ENCODE assay signal across 20 mouse cellular contexts in genomic region chr5:76111173-76111572, GRCm38 (mm10). TPM values are rescaled to one million over a fixed set of nuclear protein-coding genes. Genes with fewer than 3 reads are reported as not detected.
DNase-seq lines count a peak whose midpoint lies in the region; ATAC-seq and TF ChIP-seq lines count a peak whose summit lies in the region.
"Had no signal": no experiment of that assay in that cellular context is flagged by ENCODE, and none has a peak within 500 bp of the region (broad histone marks: within the 10 kb centered on the region; RNA-seq: fewer than 3 reads in every experiment).

No protein-coding gene starts in this region.

- H3K27ac ChIP-seq in heart, adult 2 months: peak overlapping the region; percentile 84
- no peak overlapping the region for H3K27ac ChIP-seq in heart, embryonic 12.5 days (ENCODE audit: poor library complexity, severe bottlenecking)
- H3K27ac ChIP-seq in kidney, embryonic 14.5 days (ENCODE audit: low read depth, low read length): no peak overlapping the region
- 0 out of 2 replicates have a peak overlapping the region, but pooled peaks have one; percentile 16 for H3K27ac ChIP-seq in heart, embryonic 16.5 days (ENCODE audit: low read length)
- H3K27ac ChIP-seq: heart, embryonic 13.5 days; hindbrain, embryonic 14.5 days; kidney, postnatal 0 days; neural tube, embryonic 15.5 days had no signal

- peaks cover 5% of the 10 kb centered on the region; the same call in 1 of the 2 replicates for H3K36me3 ChIP-seq in heart, adult 2 months (ENCODE audit: control insufficient read depth, insufficient read depth, low read length)
- H3K36me3 ChIP-seq in heart, embryonic 12.5 days: no peaks in the 10 kb centered on the region
- no peaks in the 10 kb centered on the region for H3K36me3 ChIP-seq in kidney, embryonic 14.5 days (ENCODE audit: control insufficient read depth, insufficient read depth, low read length)
- H3K36me3 ChIP-seq in heart, embryonic 16.5 days (ENCODE audit: control insufficient read depth, insufficient read depth): no peaks in the 10 kb centered on the region
- H3K36me3 ChIP-seq: heart, embryonic 13.5 days; neural tube, embryonic 15.5 days had no signal

- no peaks in the 10 kb centered on the region for H3K9me3 ChIP-seq in heart, embryonic 12.5 days (replicated peaks)
- no peaks in the 10 kb centered on the region for H3K9me3 ChIP-seq in kidney, embryonic 14.5 days (ENCODE audit: control insufficient read depth, low read length)
- H3K9me3 ChIP-seq in heart, embryonic 16.5 days (replicated peaks; ENCODE audit: control insufficient read depth, low read length): no peaks in the 10 kb centered on the region
- H3K9me3 ChIP-seq: heart, embryonic 13.5 days; neural tube, embryonic 15.5 days had no signal

- WGBS in heart, adult 2 months: 27% methylated on average over 3 of the region's 3 CpGs
- 53% methylated on average over 3 of the region's 3 CpGs for WGBS in heart, embryonic 12.5 days
- whole genome bisulfite sequencing in kidney, embryonic 14.5 days: 83% methylated on average over 3 of the region's 3 CpGs
- 48% methylated on average over 3 of the region's 3 CpGs for WGBS in heart, embryonic 16.5 days

- no peak overlapping the region for H3K9ac ChIP-seq in heart, adult 2 months (ENCODE audit: low read depth, low read length)
- no peak overlapping the region for H3K9ac ChIP-seq in heart, embryonic 12.5 days
- H3K9ac ChIP-seq in kidney, embryonic 14.5 days (ENCODE audit: low read depth, low read length): no peak overlapping the region
- no peak overlapping the region for H3K9ac ChIP-seq in heart, embryonic 16.5 days (ENCODE audit: low read length)
- H3K9ac ChIP-seq: heart, embryonic 13.5 days; hindbrain, embryonic 14.5 days; liver, postnatal 0 days; neural tube, embryonic 15.5 days had no signal

- peak; percentile 20 to 69 for DNase-seq in adrenal gland, adult (ENCODE audit: inconsistent age in 2 of 2, low spot score in 1 of 2)
- DNase-seq in adrenal gland, adult 18-20 months (ENCODE audit: low spot score in 2 of 2): no peak
- DNase-seq in heart, adult 2 months: peak in 1 of 2 experiments; percentile 28
- peak; percentile 22 to 27 for DNase-seq in kidney, postnatal 36 days
- no peak for DNase-seq in c-Kit-positive CD71-positive TER-119-positive erythroid progenitor cells, embryonic 14.5 days (ENCODE audit: low spot score)
- DNase-seq: cerebellum, adult 9-10 months; layer of hippocampus, postnatal 36 days; liver, postnatal 0 days; lung, postnatal 36 days; spleen, adult 18-20 months; thymus, postnatal 25 days had no signal

- TF ChIP-seq CTCF in heart, adult 2 months (IDR thresholded peaks at IDR 0.05): no peak

- no peak overlapping the region for H3K4me3 ChIP-seq in heart, adult 2 months
- H3K4me3 ChIP-seq in heart, embryonic 12.5 days: no peak overlapping the region
- no peak overlapping the region for H3K4me3 ChIP-seq in kidney, embryonic 14.5 days (ENCODE audit: low read length)
- H3K4me3 ChIP-seq in heart, embryonic 16.5 days (ENCODE audit: low read length): no peak overlapping the region
- H3K4me3 ChIP-seq: heart, embryonic 13.5 days; neural tube, embryonic 15.5 days had no signal

- no peak for TF ChIP-seq EP300 in heart, adult 2 months (IDR thresholded peaks at IDR 0.05; ENCODE audit: insufficient read depth, low read depth, low read length)

- H3K4me1 ChIP-seq in heart, adult 2 months (ENCODE audit: control insufficient read depth, insufficient read depth, low read length): peaks cover 17% of the 10 kb centered on the region
- H3K4me1 ChIP-seq in heart, embryonic 12.5 days (replicated peaks): peaks cover 9% of the 10 kb centered on the region; the same call in 1 of the 2 replicates
- no peaks in the 10 kb centered on the region for H3K4me1 ChIP-seq in kidney, embryonic 14.5 days (ENCODE audit: control insufficient read depth, insufficient read depth, low read length)
- H3K4me1 ChIP-seq in heart, embryonic 16.5 days (ENCODE audit: control insufficient read depth, insufficient read depth, low read length): peaks cover 3% of the 10 kb centered on the region; the same call in 1 of the 2 replicates
- H3K4me1 ChIP-seq: neural tube, embryonic 15.5 days had no signal

- H3K79me2 ChIP-seq in heart, adult 2 months (replicated peaks; ENCODE audit: control insufficient read depth, insufficient read depth, low read length): no peaks in the 10 kb centered on the region

- no peak for ATAC-seq in heart, embryonic 12.5 days (ENCODE audit: insufficient number of reproducible peaks, low FRiP score)
- no peak for ATAC-seq in kidney, embryonic 14.5 days (ENCODE audit: low FRiP score, low TSS enrichment)
- no peak for ATAC-seq in heart, embryonic 16.5 days (replicated peaks; ENCODE audit: extremely low read depth, insufficient read depth, low FRiP score)
- ATAC-seq: liver, postnatal 0 days had no signal

- intact Hi-C loops in heart, adult 2 months (cut with DNase I): loop anchor here (10.0 kb wide), 2 partner anchors 136 to 166 kb away; partner anchors contain the start of gene Kdr

- no peak for TF ChIP-seq POLR2A in heart, adult 2 months (IDR thresholded peaks at IDR 0.05; ENCODE audit: insufficient read depth, low read depth, low read length)

- H3K4me2 ChIP-seq in heart, embryonic 12.5 days: no peak overlapping the region
- no peak overlapping the region for H3K4me2 ChIP-seq in kidney, embryonic 14.5 days (replicated peaks; ENCODE audit: low read depth, low read length)
- H3K4me2 ChIP-seq in heart, embryonic 16.5 days (ENCODE audit: low read depth, low read length): no peak overlapping the region
- H3K4me2 ChIP-seq: heart, embryonic 13.5 days; hindbrain, embryonic 14.5 days; midbrain, embryonic 11.5 days; neural tube, embryonic 15.5 days had no signal

- no peaks in the 10 kb centered on the region for H3K27me3 ChIP-seq in heart, adult 2 months (ENCODE audit: control insufficient read depth, insufficient read depth, low read length)
- H3K27me3 ChIP-seq in heart, embryonic 12.5 days (replicated peaks): no peaks in the 10 kb centered on the region
- H3K27me3 ChIP-seq in kidney, embryonic 14.5 days (ENCODE audit: control insufficient read depth, insufficient read depth, low read length): no peaks in the 10 kb centered on the region
- H3K27me3 ChIP-seq in heart, embryonic 16.5 days (ENCODE audit: control insufficient read depth, insufficient read depth, low read length): no peaks in the 10 kb centered on the region
- H3K27me3 ChIP-seq: CH12.LX; heart, embryonic 13.5 days; neural tube, embryonic 15.5 days had no signal

RNA-seq across cellular contexts. Expression of gene Srd5a3, which starts 28.9 kb away (rescaled TPM):
- total RNA-seq in adrenal gland, adult 18-20 months (2021): 10 to 100 TPM; 17.3 to 22.2 TPM
- total RNA-seq in heart, adult 2 months (2021): 10 to 100 TPM in 1 of 2 experiments, 1 to 10 TPM in 1; 8.6 to 10.0 TPM
- polyA plus RNA-seq in heart, adult 2 months (2012; rRNA removed): 17.0 and 26.1 TPM in 2 replicates
- polyA plus RNA-seq in heart, embryonic 12.5 days (2016; fragmentation: Nextera tagmentation; extraction: Ambion mirVana): 27.2 and 29.1 TPM in 2 replicates
- polyA plus RNA-seq in kidney, embryonic 14.5 days (2014; fragmentation: Nextera tagmentation; extraction: Ambion mirVana): 26.0 and 35.3 TPM in 2 replicates
- 30.7 TPM in 2 replicates for polyA plus RNA-seq in heart, embryonic 16.5 days (2015; fragmentation: Nextera tagmentation; extraction: Ambion mirVana)

Comparison
In these comparisons a context has a peak if more than half of its experiments do, and no peak if none do; other contexts are left out.
1. DNase-seq: peak in adrenal gland, adult (2 of 2) and kidney, postnatal 36 days (2 of 2); none in adrenal gland, adult 18-20 months (0 of 2) and c-Kit-positive CD71-positive TER-119-positive erythroid progenitor cells, embryonic 14.5 days (single experiment).
2. H3K27ac ChIP-seq: peak in heart, adult 2 months (single experiment) and heart, embryonic 16.5 days (single experiment); none in heart, embryonic 12.5 days (single experiment) and kidney, embryonic 14.5 days (single experiment).